In the genomic region with DNA sequence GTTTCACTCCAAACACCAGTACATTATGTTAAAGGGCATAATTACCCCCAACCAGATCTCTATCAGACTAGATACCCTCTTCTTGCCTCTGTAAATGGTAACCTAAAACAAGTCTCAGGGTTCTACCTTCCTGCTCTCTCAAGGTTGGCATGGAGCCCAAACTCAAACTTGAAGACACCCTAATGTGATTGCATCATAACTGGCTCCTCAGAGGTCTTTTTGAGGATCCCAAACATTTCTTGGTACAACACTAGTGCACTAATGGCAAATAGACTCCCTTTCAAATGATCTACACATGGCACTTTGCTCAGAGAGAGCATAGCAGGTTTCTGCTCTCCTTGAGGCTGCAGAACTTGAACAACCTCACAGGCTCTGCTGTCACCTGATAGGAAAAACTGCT, we compare ENCODE assay signal across 10 mouse cellular contexts. TPM values are rescaled to one million over a fixed set of nuclear protein-coding genes. Genes with fewer than 3 reads are reported as not detected.
"Had no signal": no experiment of that assay in that cellular context is flagged by ENCODE, and none has a peak within 500 bp of the region (broad histone marks: within the 10 kb centered on the region; RNA-seq: fewer than 3 reads in every experiment).

No protein-coding gene starts in this region.

- DNase-seq: kidney, adult 18-20 months; lung, embryonic 14.5 days; lung, postnatal 10 days; lung, postnatal 4 days; right cerebral cortex, postnatal 14 days; thymus, adult 18-20 months; thymus, postnatal 36 days had no signal

- ATAC-seq: liver, embryonic 12.5 days; midbrain, embryonic 16.5 days had no signal

RNA-seq across cellular contexts. Expression of a gene that starts 43.9 kb away (rescaled TPM):
- total RNA-seq: layer of hippocampus, postnatal 14 days had no signal
